Mouse (Mus musculus) cortical plate, adult 2 months (tissue): ENCODE measurements at regions not wholly inside any gene's neighbourhood (a gene's known extent, or its start where the extent isn't known, plus 50 kb on each side); places are given as distances from the start of the nearest gene placed in this dataset.

Experiments used
- CTCF ChIP-seq: fragments of 200-500 bp; IDR thresholded peaks from 2 replicates; pipeline ENCODE4 v1.5.1; 2011; ENCODE audit warnings: mild to moderate bottlenecking, control low read depth, low read length; ENCODE audit not compliant: insufficient read depth; ENCODE audit errors: extremely low read depth
- POLR2A ChIP-seq: fragments of 200-500 bp; IDR thresholded peaks from 2 replicates; pipeline ENCODE4 v1.6.1; 2011; ENCODE audit warnings: mild to moderate bottlenecking, low read length, control low read depth; ENCODE audit not compliant: insufficient read depth; ENCODE audit errors: extremely low read depth

DNA sequence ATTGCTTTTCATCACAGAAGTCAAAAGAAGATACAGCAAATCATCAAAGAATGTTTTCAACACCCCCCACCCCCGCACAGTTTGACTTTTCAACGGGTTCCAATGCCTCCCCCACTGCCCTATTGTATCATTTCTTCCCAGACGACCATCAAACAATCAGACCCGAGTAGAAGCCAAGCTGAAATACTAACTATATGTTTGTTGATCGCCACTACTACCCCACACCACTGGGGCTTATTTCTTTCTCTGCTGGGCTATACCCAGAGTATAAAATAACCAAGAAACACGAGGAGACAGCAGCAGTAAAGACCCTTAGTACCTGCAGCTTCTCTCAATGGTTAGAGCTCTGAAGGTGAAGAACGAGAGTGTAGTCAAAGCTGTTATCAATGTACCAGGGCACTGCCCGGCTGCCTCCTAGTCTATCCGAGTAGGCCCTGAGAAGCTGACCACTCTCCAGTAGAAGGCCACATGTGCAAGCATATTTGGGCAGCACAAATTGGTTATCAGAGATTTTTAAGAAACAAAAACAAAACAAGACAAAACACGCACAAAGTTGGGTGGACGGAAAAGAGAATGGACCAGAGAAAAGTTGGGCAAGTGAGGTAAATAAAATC lies 76.7 kb upstream of the Ccn6 start:
- TF ChIP-seq POLR2A (no peak), CTCF (no peak)
